Mouse (Mus musculus) spleen, adult 2 months (tissue): Measurements from ENCODE around the gene Col11a1.

ENCODE experiments used
- CTCF ChIP-seq: fragments of 200-500 bp; IDR thresholded peaks from 2 replicates; pipeline ENCODE4 v1.5.1; 2011; ENCODE audit warnings: mild to moderate bottlenecking, inconsistent platforms; ENCODE audit not compliant: insufficient read depth, insufficient read length, insufficient replicate concordance; ENCODE audit errors: extremely low read depth
- POLR2A ChIP-seq: fragments of 200-500 bp; IDR thresholded peaks from 2 replicates; pipeline ENCODE4 v1.6.1; 2011; ENCODE audit warnings: low read depth, low read length, inconsistent platforms

GRCm38 (mm10) chr3:114031351-114032213 is 1.2 kb downstream of the Col11a1 start:
- TF ChIP-seq CTCF (no peak), POLR2A (no peak)
